Mouse (Mus musculus): ENCODE results near the gene Tmem139. TPM values are rescaled to one million over a fixed set of nuclear protein-coding genes. Genes with fewer than 3 reads are reported as not detected.

Tmem139 gene
- total RNA-seq, 1 experiment from 2014 or later, result not detected

DNA sequence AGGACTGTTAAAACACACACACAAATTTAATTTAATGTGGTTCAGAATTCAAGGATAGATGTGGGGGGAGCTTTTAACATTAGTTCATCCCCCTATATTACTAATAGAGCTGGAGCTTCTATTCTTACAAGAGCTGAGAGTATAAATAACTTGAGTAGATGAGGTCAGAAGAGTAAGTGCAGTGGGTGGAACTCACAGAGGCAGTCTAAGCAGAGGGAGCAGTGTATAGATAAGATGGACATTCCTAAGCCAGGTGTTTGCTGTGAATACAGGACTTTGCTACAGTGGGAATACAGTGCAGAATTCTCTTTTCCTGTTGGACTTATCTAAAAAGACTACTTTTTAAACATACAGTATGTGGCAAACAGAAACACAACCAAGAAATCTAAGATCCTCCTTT is 9.0 kb downstream of the Tmem139 start:
- ATAC-seq (replicated peaks; ENCODE audit: low read depth, poor library complexity, severe bottlenecking), result no peak

DNA sequence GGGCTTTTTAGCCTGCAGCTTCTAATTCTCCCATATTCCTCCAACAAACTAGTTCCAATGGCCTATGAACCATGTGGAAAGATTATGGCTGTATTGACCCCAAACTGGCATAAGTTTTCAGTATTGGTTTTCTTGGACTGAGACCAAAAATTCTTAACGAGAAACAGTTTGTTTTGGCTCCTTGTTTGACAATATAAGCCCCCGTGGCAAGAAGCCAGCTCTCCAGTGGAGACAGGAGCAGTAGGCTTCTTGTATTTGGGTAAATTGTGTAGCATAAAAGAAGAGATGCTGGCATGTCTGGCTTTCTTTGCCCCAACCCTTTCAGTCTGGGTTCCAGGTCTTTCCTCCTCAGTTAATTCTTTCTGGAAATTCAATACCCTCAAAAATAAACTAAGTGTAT is 14.4 kb downstream of the Tmem139 start:
- ATAC-seq (replicated peaks; ENCODE audit: low read depth, poor library complexity, severe bottlenecking), result no peak

DNA sequence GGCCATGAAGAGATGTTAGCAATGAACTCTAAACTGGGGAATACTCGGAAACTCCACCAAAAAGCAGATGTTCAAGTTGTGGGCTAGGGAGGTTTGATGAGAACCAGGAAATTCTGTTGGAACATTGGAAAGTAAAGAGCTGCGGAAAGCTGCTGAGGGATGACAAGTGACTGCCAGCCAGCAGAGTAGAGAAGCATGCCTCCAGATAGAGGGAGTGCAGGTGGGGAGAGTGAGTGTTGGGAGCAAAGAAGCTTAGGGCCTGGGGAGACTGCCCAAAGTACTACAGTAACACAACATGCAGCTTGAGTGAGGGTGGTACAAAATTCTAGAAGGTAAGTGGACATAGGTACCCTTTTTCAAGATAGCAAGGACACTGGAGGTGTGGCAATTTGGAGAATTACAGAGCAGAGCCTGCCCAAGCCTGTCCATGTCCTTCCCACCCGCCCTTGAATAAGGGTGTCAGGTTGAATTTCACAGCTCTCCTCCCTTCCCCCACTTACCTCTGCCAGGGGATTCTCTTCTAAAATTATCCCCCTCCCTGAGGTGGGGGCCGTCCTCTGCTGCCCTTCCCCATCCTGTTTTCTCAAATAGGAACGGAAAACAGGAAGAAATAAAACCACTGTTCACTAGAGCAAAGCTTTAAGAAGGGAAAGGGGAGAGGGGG is 21.2 kb downstream of the Tmem139 start:
- ATAC-seq (replicated peaks; ENCODE audit: low read depth, poor library complexity, severe bottlenecking), result no peak; the same call in 1 of the 2 replicates

GRCm38 (mm10) chr6:42286448-42286847 is 24.7 kb downstream of the Tmem139 start, which contains the start of gene Clcn1:
Clcn1 (plus strand) TSS chr6:42286685.
- ATAC-seq (replicated peaks; ENCODE audit: low read depth, poor library complexity, severe bottlenecking), result no peak

DNA sequence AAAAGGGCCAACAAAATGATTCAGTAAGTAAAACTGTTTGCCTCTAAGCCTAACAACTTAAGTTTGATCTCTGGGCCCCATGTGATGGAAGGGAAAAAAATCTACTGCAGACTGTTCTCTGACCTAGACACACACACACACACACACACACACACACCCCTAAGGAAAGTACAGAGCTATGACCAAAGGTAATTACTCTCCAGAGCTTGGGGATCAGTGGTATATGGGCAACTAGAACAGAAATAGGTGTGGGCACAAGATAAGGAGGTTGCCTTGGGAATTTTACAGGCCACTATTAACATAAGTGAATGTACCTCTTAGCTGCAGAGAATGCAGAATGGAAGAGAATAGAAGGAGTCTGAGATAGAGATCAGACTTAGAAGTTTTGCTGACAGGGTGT is 25.8 kb downstream of the Tmem139 start:
- ATAC-seq (replicated peaks; ENCODE audit: low read depth, poor library complexity, severe bottlenecking), result no peak

GRCm38 (mm10) chr6:42293327-42293726 is 31.6 kb downstream of the Tmem139 start:
- peak; percentile 96 for ATAC-seq (replicated peaks; ENCODE audit: low read depth, poor library complexity, severe bottlenecking)

- ATAC-seq (replicated peaks; ENCODE audit: low read depth, poor library complexity, severe bottlenecking), result no peak
Measured at GRCm38 (mm10) chr6:42295549-42296094, 33.9 kb downstream of the Tmem139 start.

DNA sequence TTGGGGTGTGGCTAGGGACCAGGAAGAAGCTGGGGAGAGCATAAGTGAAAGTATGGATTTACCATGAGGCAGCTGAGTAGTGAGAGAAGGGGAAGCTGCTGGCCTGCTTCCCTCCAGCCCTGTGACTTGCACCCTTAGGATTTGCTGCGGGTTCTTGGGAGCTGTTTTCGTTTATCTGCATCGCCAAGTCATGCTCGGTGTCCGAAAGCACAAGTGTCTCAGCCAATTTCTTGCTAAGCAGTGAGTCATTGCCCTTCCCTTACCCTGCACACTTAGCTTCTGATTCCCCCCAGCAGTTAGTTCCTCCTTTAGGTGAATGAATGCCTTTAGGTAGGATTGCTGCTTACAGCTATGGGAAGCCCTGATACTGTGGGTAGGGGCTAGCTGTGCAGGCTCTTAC is 37.6 kb downstream of the Tmem139 start:
- ATAC-seq (replicated peaks; ENCODE audit: low read depth, poor library complexity, severe bottlenecking), result peak; percentile 82

- ATAC-seq (replicated peaks; ENCODE audit: low read depth, poor library complexity, severe bottlenecking), result peak; percentile 65
Measured at GRCm38 (mm10) chr6:42309816-42310378, 48.1 kb downstream of the Tmem139 start.

DNA sequence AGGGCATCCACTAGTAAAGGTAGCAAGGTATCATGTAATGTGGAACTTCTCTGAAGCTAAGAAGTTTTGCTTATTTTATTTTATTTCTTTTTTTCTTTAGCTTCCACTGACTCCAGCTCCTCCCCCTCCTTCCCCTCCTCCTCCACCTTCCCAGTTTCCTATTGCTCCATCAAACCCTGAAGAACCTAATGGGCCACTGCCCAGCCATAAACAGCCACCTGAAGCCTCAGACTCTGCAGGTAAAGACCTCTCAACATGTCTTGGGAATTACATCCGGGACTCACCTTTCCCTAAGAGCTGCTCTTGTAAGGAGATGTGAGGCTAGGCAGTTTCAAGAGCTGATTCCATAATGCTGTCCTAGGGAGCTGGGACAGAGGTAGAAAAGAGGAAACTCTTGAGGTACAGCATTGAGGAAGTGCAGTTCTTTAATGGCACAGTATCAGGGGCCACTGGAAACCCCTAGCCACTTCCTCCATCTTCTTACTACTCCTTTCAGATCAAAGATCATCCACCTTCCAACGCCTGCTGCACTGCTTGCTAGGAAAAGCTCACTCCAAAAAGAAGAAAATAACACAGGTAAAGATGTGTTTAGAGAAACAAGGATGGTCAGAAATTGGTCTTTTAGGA is 48.8 kb downstream of the Tmem139 start:
- peak; percentile 87 for ATAC-seq (replicated peaks; ENCODE audit: low read depth, poor library complexity, severe bottlenecking)

Other genes with a start within 250 kb of the Tmem139 start
- gene Sva, start 223.6 kb upstream of the Tmem139 start, total RNA-seq (2017), result not detected in 2 replicates
- gene Tas2r139, start 121.0 kb upstream of the Tmem139 start, total RNA-seq (2017), result not detected in 2 replicates
- gene Tas2r144, start 46.6 kb upstream of the Tmem139 start, total RNA-seq (2017), result not detected in 2 replicates
- gene Gstk1, start 16.0 kb upstream of the Tmem139 start, total RNA-seq (2017), result 8.3 and 14.6 TPM in 2 replicates
- gene Casp2, start 3.0 kb downstream of the Tmem139 start, total RNA-seq (2017), result 88.4 and 100 TPM in 2 replicates
- not detected in 2 replicates for gene Clcn1, start 24.7 kb downstream of the Tmem139 start, total RNA-seq (2017)
- not detected in 2 replicates for gene Fam131b, start 62.7 kb downstream of the Tmem139 start, total RNA-seq (2017)
- gene Zyx, start 87.7 kb downstream of the Tmem139 start, total RNA-seq (2017), result 34.5 and 48.0 TPM in 2 replicates
- 1.8 TPM in 1 of 2 replicates, not detected in the other for gene Epha1, start 111.3 kb downstream of the Tmem139 start, total RNA-seq (2017)
- not detected in 2 replicates for gene Tas2r143, start 138.3 kb downstream of the Tmem139 start, total RNA-seq (2017)
- gene Tas2r135, start 143.5 kb downstream of the Tmem139 start, total RNA-seq (2017), result not detected in 2 replicates
- gene Tas2r126, start 172.6 kb downstream of the Tmem139 start, total RNA-seq (2017), result not detected in 2 replicates
- gene Olfr458, start 203.2 kb downstream of the Tmem139 start, total RNA-seq (2017), result not detected in 2 replicates
- gene Olfr457, start 214.4 kb downstream of the Tmem139 start, total RNA-seq (2017), result not detected in 2 replicates
- gene Olfr456, start 225.2 kb downstream of the Tmem139 start, total RNA-seq (2017), result not detected in 2 replicates

Measured in common myeloid progenitor, adult 5-6 weeks (primary cell).